Mouse (Mus musculus): Measurements from ENCODE around the gene Ptgs1. TPM values are rescaled to one million over a fixed set of nuclear protein-coding genes. Genes with fewer than 3 reads are reported as not detected.

Ptgs1 gene
- polyA plus RNA-seq, 1 experiment = 61.1 TPM

DNA sequence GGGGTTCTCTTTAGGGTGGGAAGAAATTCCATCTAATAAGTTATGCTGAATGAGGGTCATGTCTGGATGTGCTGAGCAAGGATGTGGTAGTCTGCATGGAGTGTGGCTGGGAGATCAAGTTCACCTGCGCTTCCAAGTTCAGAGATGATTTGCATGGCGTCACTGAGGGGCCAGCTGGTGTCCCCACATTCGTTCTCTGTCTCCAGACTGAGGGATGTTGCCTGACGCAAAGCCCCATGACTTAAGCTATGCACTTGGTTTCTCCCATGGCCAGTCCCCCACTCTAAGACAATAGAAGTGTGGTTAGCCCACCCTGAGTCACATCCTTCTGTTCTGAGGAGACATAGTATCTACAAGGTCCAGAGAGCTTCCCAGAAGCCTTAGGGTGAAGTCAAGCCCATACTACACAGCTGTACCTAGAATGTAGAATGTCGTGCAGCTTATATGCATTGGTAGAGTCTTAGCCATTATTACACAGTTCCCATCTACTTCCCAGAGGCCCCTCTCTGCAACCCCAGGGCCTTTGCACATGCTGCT, 15.0 kb upstream of the Ptgs1 start:
- DNase-seq (ENCODE audit: low read depth) = no peak

DNA sequence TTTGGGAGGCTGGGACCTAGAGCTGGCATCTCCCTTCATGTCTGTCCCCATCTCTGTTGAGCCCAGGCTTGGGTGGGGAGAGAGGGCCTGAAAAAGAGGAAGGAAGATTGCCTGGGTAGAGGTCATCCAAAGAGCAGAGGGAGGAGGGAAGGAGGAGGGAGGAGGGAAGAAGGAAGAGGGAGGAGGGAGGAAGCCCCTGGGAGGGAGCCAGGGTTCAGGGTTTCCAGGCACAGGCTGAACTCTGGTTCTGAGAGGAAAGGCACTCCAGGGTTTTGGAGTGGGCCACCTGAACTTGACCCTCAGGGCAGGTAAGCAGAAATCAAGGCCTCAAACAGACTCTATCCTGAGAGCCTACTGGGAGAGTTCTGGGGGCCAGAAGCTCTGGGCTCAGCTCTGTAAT, 13.7 kb upstream of the Ptgs1 start:
- DNase-seq (ENCODE audit: low read depth) = no peak

DNA sequence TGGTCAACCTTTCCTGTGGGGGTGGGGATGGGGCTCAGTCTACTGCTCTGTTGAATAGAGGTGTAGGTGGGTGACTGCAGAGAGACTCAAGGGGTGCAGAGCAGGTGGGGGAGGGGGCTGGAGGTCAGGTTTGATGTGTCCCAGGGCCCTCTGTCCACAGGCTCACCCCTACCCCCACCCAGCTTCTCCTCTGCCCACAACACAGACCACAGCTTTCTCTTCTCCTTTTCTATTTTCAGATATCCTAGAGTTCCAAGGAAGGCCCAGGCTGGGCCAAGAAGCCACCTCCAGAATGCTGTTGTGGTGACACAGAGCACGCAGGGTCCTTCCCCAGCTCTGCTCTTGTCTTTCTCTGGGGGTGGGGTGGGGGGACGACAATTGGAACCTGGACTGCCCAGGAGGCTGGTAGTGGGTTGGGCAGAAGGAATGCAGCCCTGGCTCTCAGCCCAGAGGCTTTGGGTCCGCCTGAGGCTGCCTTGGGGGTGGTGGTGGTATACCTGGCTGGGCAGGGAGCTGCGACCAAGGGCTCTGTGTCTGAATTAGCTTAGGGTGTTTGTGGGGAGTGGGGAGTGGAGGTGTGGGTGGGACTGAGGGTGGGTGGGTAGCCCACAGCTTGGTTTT, 13.2 kb upstream of the Ptgs1 start:
- no peak for DNase-seq (ENCODE audit: low read depth)

DNA sequence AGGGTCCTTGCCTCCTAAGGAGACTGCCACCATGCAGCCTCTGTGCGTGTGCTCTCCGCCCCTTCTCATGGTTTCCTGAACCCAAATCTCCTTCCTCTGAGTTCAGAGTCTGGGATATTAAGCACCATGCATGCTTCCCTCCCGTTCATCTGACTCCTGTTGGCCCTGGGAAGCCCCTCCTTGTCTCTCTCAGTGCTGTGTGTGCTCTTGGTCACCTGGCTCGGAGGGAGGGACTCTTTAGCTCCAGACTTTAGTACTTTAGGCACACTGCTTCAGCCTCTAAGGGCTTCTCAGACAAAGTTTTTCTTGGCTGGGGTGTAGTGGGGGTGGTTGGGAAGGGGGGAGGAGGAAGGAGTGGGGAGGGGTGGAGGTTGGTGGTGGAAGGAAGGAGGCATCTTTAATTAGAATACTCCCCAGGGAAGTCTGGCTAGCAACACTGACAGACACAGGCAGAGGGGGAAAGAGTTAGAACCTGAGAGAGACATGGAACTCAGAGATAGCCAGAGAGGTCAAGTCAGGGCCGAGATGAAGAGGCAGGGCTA, 12.5 kb upstream of the Ptgs1 start:
- no peak for DNase-seq (ENCODE audit: low read depth)

DNA sequence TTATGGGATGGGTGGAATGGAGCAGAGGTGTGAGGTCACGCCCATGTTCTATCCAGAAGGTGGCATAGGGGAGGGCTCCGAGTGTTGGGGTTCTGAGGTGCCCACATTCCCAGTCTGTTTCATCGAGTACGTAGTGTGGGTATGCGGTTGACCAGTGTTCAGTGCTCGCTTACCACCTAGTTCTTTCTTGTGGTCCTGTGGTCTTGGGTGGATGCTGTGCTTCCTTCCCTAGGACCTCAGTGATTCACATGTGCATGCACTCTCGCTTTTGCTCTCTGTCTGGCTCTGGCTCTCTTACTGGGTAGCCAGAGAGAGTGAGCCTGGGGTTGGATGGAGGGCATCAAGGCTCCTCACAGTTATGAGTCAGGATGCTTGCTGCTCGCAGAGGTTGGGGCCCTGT, 10.1 kb upstream of the Ptgs1 start:
- DNase-seq (ENCODE audit: low read depth) = no peak

DNA sequence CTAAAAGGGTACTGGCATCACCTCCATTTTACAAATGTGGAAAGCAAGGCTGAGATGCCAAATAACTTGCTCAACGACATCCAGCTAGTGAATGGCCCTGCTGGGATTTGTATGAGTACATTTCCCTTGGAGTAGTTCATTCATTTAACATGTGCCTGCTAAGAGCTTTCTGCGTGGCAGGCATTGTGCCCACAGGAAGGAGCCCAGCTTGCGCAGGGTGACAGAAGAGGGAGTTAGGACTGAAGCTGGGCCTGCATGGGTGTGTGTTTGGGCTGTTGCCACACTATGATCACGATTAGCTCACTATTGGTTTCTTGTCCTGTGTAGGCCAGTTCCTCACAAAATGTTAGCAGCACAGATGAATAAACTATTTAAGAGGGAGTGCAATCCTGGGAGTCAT, 9.3 kb upstream of the Ptgs1 start:
- no peak for DNase-seq (ENCODE audit: low read depth)

DNA sequence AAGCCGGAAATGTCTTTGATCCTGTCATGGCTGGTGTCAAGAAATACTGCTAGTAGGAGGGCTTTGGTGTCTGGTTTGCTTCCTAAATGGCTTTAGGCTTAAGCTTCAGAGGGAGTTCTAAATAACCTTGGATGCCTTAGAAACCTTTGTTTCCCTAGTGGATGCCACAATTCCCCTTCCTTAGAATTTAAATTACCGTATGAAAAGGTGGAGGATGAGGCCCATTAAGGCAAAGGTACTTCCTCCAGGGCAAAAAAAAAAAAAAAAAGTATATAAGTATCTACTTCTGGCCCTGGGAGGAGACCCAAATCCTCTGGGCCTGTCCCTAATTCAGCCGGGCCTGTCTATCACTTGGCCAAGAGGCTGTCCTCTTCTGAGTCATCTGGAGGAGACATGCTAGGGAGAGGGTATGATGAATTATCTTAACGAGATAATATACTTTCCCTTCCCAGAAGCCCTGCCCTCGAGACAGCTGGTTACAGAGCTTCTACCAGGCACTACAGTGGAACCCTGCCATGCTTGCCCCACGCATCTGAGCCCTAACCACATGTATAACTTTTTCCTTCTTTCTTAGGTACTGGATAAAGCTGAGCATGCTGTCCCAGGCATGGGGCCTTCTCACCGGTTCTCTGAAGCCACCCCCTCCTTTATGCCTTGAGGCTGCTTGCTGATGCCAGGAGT, 7.9 kb upstream of the Ptgs1 start:
- no peak for DNase-seq (ENCODE audit: low read depth)

DNA sequence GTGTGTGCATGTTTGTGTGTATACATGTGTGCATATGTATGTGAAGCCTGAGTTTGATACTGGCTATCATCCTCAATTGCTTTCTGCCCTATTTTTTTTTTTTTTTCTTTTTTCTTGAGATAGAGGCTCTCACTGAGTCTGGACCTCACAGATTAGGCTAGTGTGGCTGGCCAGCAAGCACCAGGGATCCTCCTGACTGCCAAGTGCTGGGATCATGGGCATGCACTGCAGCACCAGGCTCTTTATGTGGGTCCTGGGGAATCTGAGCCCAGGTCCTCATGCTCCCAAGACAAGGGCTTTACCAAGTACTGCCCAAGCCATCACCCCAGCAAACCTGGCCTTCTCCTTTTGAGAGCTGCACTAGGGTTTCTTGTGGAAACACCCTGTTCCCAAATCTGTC, 6.8 kb upstream of the Ptgs1 start:
- DNase-seq (ENCODE audit: low read depth) = no peak

DNA sequence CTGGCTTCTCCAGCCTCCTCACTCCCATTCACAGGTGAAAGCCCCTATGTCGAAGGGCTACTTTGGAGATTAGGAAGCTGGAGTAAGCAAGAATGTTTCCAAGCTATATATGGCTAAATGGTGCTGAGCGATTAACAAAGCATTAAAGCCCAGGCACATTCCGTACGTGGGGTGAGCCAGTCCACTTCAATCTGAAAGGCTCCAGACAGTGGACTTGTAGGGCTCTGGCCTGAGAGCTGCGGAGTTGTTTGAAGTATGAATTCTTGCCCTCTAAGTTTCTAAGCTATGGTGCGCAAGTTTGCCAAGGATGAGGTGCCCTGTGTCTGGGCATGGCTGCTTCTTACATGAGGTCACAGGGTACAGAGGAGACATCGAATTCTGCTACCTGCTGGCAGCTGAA, 6.1 kb upstream of the Ptgs1 start:
- no peak for DNase-seq (ENCODE audit: low read depth)

DNA sequence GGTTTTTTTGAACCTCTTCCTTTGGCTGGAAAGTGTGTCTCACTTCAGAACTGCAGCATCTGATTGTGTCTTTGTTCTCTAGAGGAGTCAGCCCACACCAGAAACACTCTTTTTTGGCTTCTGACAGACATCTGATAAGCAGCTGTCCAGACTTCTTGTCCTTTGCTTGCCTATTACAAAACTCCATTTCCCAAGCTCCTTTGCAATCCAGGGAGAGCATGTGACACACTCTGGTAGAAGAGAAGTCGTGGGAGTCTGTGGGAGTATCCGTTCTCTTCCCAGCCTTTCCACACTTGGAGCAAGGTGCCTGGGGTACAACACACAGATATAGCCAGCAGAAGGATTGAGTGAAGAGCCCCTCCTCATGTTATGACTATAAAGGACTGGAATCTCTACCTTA, 5.6 kb upstream of the Ptgs1 start:
- DNase-seq (ENCODE audit: low read depth) = no peak

DNA sequence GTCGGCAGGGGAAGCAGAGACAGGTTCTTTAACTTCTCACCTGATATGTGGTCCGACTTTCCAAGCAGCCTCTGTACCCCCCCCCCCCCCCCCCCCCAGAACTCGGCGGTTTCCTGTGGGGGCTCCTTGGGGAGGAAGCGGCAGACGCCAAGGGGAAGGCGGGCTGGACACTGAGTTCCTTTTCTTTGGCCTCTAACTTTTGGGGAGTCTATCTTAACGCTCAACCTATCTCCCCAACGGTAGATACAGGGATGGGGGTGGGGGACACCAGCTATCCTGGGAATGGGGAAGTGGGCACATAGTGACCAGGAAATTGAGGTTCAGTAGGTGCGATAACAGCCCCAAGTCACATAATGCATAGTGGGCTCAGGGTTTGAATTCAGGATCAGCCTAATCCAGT, 741 bp downstream of the Ptgs1 start:
- no peak for DNase-seq (ENCODE audit: low read depth)

DNA sequence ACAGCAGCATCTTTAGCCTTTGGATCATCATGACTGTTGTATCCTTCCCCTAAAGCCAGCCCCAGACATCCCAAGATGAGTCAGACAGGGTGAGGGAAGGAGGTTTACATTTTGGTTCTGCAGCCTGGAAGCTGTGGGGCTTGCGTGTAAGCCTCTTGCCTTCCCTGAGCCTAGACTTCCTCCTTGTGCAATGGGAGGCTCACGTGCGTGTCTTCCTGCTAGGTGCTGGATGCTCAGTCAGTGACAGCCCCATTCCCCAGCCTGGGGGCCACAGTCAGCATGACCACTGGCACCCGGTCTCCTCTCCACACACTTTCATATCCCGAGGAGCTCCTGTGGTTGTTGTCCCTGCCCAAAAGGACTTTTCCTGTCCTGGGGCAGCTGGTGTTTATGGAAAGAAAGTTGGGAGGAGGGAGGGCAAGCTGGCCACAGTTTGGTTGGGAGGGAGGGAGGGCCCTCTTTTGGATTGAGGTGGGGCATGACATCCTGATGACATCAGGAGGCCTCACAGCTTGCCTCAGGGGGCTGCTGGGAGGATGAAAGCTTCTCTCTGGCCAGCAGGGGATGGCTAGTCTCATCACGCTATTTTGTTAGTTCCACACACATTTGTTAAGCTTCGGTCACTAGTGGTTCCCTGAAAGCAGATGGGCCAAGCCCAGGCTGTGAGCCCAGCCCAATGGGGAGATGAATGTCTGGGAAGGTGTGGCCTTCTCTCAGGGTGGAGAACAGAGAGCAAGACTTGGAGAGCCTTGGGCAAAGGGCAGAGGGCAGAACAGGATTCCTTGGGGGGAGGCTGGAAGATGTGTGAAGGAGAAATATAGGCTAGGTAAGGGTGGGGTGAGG, 4.5 kb downstream of the Ptgs1 start:
- DNase-seq (ENCODE audit: low read depth) = no peak

DNA sequence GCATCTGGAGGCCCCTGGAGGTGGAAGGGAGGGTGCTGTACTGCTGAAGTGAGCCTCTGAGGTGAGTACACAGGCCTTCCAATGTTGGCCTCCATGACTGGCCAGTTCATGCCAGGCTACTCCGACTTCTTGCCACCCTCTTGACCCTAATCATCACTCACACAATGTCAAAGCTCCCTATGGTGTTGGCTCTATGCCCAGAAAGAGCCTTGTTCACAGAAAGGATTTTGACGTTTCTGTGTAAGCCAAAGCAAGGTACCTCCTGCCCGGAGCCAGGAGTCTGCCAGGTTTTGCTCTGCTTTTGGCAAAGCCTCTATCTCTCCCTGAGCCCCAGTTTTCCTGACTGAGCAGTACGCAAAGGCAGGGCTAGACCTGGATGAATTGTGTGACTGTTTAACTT, 5.7 kb downstream of the Ptgs1 start:
- no peak for DNase-seq (ENCODE audit: low read depth)

DNA sequence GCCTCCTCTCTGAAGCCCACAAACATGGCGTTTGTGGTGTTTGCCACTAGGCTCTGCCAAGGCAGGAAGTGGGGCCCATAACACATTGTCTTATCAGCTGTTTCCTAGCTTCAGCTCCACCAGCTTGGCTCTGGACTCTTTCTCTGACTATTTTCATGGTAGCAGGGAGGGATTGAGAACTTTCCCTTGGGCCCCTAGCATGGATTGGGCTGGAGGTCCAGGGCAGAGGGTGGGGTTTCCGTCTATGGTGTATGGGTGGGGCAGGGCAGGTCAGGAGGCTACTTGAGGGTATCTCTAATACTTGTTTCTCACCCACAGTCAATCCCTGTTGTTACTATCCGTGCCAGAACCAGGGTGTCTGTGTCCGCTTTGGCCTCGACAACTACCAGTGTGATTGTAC, 6.7 kb downstream of the Ptgs1 start:
- no peak for DNase-seq (ENCODE audit: low read depth)

DNA sequence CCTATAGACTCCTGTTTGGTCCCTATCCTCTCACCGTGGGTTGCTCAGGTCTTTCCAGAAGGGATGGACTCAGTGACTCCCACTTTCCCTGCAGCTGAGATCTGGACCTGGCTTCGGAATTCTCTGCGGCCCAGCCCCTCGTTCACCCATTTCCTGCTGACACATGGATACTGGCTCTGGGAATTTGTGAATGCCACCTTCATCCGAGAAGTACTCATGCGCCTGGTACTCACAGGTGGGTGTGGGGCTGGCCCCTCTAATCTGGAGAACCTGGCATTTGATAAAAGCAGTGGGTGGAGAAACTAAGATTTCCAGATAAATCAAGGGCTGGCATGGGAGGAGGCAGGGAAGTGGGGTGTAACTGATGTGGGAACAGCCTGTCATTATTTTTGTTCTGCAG, 7.3 kb downstream of the Ptgs1 start:
- DNase-seq (ENCODE audit: low read depth) = no peak

DNA sequence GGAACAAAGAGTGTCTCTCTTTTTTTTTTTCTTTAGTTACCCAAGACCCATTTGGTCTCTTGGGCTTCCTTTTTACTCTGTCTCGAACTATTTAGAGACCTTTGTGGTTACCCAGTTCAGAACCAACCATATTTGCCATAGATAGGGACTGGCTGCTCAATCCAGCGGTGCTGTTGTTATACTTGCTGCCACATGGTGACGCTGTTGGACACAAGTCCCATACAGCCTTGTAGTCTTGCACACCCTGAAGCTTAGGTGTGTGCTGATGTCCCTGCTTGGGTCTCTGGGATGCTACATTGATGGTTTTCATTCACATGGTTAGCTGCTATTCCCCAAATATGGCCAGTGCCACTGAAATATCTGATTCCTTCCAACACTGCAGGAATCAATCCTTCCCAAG, 8.2 kb downstream of the Ptgs1 start:
- DNase-seq (ENCODE audit: low read depth) = no peak

DNA sequence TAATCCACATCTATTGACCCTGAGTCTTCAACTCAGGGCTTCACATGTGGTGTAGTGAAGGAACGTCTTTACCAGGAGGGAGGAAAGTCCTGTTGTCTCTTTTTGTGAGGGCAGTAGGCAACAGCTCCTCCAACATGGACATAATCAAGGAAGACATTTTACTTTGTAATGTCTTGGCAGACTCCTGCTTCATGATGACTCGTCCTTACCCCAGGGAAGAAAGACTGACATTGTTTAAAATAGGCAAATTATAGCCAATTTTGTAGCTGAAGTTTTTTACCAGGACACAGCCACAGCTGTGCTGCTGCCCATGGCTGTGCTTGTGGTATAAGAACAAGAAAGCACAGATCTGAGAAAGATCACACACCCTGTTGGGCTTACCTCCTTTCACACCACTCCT, 8.7 kb downstream of the Ptgs1 start:
- DNase-seq (ENCODE audit: low read depth) = no peak

DNA sequence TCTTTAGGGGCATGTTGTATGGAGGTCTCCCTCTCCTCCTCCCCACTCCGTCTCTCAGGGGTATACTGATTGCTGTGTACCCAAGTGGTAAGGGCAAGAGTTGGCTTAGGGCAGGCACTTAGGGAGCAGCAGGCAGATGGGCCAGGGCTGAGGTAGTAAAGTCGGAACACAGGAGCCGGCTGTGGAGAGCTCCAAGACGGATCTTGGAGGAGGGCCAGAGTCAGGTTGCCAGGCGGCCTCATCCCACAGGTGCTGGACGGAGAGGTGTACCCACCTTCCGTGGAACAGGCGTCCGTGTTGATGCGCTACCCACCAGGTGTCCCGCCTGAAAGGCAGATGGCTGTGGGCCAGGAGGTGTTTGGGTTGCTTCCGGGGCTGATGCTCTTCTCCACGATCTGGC, 12.3 kb downstream of the Ptgs1 start:
- DNase-seq (ENCODE audit: low read depth) = no peak

DNA sequence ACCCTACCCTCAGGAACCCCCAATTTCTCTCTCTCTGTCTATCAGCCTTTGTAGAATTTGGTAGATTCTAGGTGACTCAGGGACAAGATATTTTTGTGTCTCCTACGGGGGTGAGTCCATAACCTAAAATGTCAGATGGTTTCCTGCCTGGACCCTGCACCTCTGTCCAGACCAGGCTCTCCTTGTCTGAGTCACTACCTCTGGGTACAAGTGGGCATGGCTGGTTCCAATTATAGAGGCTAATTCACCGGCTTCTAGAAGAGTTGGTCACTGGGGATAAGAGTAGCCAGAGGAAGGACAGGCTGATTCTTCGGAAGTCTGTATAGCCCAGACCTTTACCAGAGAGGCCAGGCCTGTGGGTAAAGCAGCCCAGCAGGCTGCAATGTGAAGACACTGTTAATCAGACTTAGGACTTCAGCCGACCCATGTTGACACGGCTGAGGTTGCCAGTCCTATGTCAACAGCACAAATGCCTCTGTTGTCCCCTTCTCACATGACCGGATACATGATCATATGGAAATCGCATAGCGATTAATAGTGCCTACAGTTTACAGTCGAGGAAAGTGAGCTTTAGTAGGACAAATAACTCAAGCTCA, 13.2 kb downstream of the Ptgs1 start:
- DNase-seq (ENCODE audit: low read depth) = no peak

DNA sequence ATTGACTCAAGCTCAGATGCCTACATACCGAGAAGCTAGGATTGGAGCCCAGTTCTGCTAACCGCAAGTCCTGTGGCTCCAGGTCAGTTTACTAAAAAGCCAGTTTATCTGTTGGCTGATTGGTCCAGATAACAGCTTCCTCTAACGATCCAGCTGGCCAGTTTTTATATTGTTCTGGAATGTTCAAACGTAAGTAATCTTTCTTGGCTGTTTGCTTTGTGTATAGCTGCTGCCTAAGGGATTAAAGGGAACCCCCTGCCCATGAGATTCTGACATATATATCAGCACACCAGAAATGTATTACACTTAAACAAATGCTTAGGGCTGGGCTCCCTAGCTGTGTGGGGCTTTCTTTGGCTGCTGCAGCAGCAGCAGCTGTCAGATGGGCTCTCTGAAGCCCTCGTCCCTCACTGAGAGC, 13.7 kb downstream of the Ptgs1 start:
- DNase-seq (ENCODE audit: low read depth) = no peak

DNA sequence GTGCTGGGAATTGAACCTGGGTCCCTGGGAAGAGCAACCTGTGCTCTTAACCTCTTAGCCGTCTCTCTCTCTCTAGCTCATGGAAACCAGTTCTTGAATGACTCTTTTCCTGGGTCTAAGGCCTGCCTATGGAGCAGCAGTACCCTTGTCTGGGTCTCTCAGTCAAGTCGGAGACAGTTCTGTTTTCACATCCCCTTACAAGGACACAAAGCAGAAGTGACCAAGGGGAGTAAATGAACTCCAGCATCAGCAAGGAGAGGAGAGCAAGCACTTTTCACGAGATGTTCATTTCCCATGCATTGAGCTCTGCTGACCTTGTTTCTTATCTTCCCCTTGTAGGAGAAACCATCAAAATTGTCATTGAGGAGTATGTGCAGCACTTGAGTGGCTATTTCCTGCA, 14.5 kb downstream of the Ptgs1 start:
- DNase-seq (ENCODE audit: low read depth) = no peak

DNA sequence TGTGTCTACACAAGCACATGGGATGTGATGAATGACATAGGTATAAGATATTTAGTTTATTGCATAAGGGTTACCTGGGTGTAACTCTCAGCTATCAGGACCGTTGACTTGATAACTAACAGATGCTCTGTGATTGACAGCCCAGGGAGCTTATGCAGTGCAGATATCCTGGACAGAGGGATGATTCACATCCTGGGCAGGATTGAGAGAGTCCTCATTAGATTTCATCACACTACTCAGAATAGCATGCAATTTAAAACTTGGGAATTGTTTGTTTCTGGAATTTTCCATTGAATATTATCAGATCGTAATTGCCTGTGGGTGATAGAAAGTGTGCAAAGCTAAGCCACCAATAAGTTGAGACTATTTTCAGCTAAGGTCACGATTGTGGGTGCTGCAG, 17.7 kb downstream of the Ptgs1 start:
- no peak for DNase-seq (ENCODE audit: low read depth)

All from gonadal fat pad, adult 2 months (tissue).